Mouse (Mus musculus) erythroblast, adult 5-6 weeks (primary cell): ENCODE measurements around the gene Sgsm1. TPM values are rescaled to one million over a fixed set of nuclear protein-coding genes. Genes with fewer than 3 reads are reported as not detected.

ENCODE experiments used
- ATAC-seq: replicated peaks from 2 replicates; pipeline ENCODE4 v1.8.0; 2016; ENCODE audit warnings: moderate number of reproducible peaks, mild to moderate bottlenecking, moderate TSS enrichment, inconsistent platforms; ENCODE audit not compliant: poor library complexity, low FRiP score, severe bottlenecking
- total RNA-seq, 2 experiments: library from RNA; stranded (forward) in 1 of 2; stranded (reverse) in 1 of 2; fragments of 150-400 nt in 1 of 2; fragments of 200-764, 138-1000 nt in 1 of 2; gene quantifications; 2 replicates each; pipeline versions ENCODE4 v1.2.3 to v1.2.4; 2015 to 2017; ENCODE audit warnings: low replicate concordance in 2 of 2

The Sgsm1 gene
- total RNA-seq, 2 experiments from 2014 or later = not detected

DNA sequence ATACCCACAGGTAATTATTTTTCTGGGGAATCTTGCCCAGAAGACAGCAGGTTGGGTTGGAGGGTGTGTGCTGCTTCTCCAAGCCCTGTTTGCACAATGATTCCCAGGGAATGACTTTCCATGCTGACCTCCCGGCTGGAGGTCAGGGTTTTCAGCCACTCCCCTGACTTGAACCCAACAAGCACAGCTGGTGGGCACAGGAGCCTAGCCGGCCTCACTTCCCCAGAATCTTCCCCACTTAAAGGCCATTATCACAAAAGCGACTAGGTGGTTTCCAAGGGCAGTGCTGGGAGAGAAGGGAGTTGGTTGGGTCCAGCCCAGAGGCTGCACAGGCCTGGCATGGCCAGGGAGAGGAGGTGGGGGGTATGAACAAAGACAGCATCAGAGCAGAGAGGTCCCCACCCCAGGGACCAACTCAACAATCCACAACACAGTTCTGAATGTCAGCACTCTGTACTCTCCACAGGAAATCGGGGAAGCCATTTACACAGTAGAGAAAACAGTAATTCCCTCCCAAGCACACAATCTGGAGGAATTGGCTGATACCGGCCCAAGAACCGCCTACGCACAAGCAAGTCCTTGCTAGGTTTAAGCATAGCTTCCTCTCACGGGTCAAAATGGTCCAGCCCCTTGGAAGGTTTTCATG, 111.3 kb downstream of the Sgsm1 start:
- ATAC-seq = no peak

GRCm38 (mm10) chr5:113196916-113197794, 113.4 kb downstream of the Sgsm1 start:
- no peak for ATAC-seq

GRCm38 (mm10) chr5:113195907-113196306, 114.7 kb downstream of the Sgsm1 start:
- no peak for ATAC-seq

DNA sequence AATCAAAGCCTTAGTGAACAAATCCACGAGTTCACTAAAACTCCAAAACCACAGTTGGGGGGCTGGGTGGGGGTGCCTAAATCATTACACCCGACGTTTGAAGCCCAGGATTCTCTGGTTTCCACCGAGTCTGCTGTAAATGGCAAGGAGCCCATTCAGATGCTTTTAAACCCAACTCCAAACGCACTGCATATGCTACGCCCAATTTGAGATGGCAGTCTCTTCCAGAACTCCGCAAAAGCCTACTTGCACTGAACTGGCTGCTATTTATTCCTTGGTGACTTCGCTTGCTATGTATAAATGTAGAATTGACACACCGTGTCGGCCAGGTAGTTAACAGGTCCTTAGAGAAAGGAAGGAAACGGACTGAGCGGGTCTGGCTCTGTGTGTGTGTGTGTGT, 115.1 kb downstream of the Sgsm1 start:
- no peak for ATAC-seq

DNA sequence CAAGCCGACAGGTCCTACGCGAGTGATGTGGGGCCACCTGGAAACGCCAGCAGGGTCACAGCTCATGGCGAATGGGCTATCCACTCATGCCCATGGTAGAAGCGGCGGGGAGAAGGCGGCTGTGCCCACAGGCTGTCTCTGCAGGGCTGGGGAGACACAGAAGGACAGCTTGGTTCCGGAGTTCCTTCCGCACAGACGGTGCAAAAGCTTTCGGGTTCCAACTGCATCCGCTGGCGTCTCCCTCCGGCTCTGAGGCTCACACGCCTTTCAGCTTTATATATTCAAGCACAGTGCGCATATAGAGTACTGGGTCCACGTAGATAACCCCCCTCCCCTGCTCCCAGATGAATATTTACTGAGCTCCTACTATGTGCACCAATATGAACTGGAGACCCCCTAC, 116.8 kb downstream of the Sgsm1 start:
- no peak for ATAC-seq

Other genes with a start within 250 kb of the Sgsm1 start
- not detected in 2 replicates for gene Crybb2, start 240.7 kb downstream of the Sgsm1 start, total RNA-seq (2015; ENCODE audit: low replicate concordance)
- gene Crybb2, start 240.7 kb downstream of the Sgsm1 start, total RNA-seq (2017; ENCODE audit: low replicate concordance) = not detected in 2 replicates
- not detected in 2 replicates for gene Crybb3, start 229.2 kb downstream of the Sgsm1 start, total RNA-seq (2015; ENCODE audit: low replicate concordance)
- not detected in 2 replicates for gene Crybb3, start 229.2 kb downstream of the Sgsm1 start, total RNA-seq (2017; ENCODE audit: low replicate concordance)
- gene 2900026A02Rik, start 89.5 kb downstream of the Sgsm1 start, total RNA-seq (2015; ENCODE audit: low replicate concordance) = 0.42 and 1.2 TPM in 2 replicates
- gene 2900026A02Rik, start 89.5 kb downstream of the Sgsm1 start, total RNA-seq (2017; ENCODE audit: low replicate concordance) = 0.28 and 0.85 TPM in 2 replicates
- gene Tmem211, start 83.9 kb downstream of the Sgsm1 start, total RNA-seq (2015; ENCODE audit: low replicate concordance) = not detected in 2 replicates
- gene Tmem211, start 83.9 kb downstream of the Sgsm1 start, total RNA-seq (2017; ENCODE audit: low replicate concordance) = not detected in 2 replicates
- not detected in 2 replicates for gene Aym1, start 46.5 kb upstream of the Sgsm1 start, total RNA-seq (2015; ENCODE audit: low replicate concordance)
- gene Aym1, start 46.5 kb upstream of the Sgsm1 start, total RNA-seq (2017; ENCODE audit: low replicate concordance) = not detected in 2 replicates
- gene Wscd2, start 179.5 kb upstream of the Sgsm1 start, total RNA-seq (2015; ENCODE audit: low replicate concordance) = not detected in 2 replicates
- 0.26 TPM in 1 of 2 replicates, not detected in the other for gene Wscd2, start 179.5 kb upstream of the Sgsm1 start, total RNA-seq (2017; ENCODE audit: low replicate concordance)